Mouse (Mus musculus) right cerebral cortex, postnatal 14 days (tissue): ENCODE measurements around the gene Smg8.

Experiments used
- DNase-seq: peaks from one replicate; pipeline ENCODE4 v3.0.0; 2022

The Smg8 gene

GRCm38 (mm10) chr11:87039307-87039963 is 47.1 kb downstream of the Smg8 start:
- no peak for DNase-seq

GRCm38 (mm10) chr11:87036180-87036579 is 50.4 kb downstream of the Smg8 start:
- DNase-seq = no peak

- no peak for DNase-seq
These were observed 58.4 kb downstream of the Smg8 start for GRCm38 (mm10) chr11:87028212-87028611.
